Mouse (Mus musculus) brown adipose tissue, adult 24 weeks (tissue): ENCODE measurements at regions not wholly inside any gene's neighbourhood (a gene's known extent, or its start where the extent isn't known, plus 50 kb on each side); places are given as distances from the start of the nearest gene placed in this dataset.

ENCODE experiments used
- H3K27ac ChIP-seq: fragments of 200-500 bp; replicated peaks from 2 replicates; pipeline ENCODE4 v1.5.1; 2012; ENCODE audit warnings: low read depth, mild to moderate bottlenecking, low read length
- H3K4me1 ChIP-seq: fragments of 200-500 bp; 2 replicates; pipeline ENCODE4 v1.6.1; 2012; ENCODE audit warnings: low read length, mixed read lengths; ENCODE audit not compliant: control insufficient read depth, insufficient read depth, insufficient read length
- H3K4me3 ChIP-seq: fragments of 200-500 bp; 2 replicates; pipeline ENCODE4 v1.5.1; 2012; ENCODE audit warnings: low read depth, mild to moderate bottlenecking, low read length, moderate library complexity; ENCODE audit not compliant: insufficient read depth

DNA sequence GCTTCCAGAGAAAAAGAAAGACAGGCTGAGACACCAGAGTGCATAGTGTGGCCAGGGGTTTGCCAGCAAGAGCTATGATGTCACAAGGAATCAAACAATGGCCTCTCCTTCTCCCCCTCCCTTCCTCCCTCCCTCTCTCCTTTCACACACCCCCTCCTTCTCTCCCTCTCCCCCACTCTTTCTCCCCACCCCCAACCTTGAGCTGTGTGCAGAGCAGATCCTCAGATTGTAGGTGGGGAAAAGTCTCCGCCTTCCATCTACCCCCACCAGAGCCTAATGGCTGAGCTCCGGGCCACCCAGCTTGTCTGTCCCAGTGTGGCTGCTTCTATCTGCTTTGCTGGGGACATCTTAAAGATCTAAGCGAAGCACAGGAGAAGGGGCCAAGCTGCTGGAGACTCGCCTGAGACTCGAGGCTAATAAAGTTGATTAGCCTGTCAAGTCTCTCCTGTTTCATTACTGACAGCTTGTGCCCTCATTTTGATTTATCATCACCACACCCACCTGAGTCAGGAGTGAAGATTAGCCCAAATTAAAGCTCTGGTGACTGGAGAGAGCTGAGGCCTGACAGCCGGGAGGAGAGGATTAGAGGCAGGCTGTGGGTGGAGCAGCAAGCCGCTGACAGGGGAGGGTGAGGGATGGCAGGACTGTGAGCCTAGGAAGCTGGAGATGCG, 272.8 kb downstream of the Cbln1 start:
- H3K27ac ChIP-seq = no peak overlapping the region
- H3K4me3 ChIP-seq = no peak overlapping the region
- H3K4me1 ChIP-seq = no peaks in the 10 kb centered on the region

DNA sequence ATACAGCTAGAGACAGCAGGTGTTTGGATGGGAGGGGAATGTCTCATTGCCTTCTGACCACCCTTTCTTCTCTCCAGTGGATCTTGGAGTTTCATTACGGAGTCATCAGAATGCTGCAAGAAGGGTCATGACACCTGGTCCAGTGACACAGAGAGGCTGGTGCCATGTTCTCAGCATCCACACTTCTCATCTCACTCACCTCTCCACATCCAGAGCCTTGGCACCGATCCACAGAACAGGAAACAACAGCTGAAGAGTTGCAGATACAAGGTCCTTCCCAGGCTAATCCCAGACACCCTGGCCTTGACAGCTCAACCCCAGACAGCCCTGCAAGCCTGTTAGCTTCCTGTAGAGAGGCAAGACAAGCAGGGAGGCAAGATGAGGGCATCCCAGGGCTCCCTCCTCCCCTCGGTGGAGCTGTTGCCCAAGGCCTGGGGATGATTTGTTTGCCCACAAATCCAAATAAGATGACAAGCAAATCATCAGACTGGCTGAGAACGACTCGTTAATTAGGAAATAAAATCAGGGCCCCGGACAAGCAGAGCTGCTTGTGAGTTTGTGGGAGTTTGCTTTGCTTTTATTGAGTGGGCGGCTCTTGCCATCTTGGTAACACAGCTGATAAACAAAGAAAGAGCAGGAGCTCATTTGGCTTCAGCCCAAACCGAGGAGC, 274.4 kb downstream of the Cbln1 start:
- Histone ChIP-seq H3K4me3 (no peak overlapping the region), H3K4me1 (no peaks in the 10 kb centered on the region), H3K27ac (no peak overlapping the region)

DNA sequence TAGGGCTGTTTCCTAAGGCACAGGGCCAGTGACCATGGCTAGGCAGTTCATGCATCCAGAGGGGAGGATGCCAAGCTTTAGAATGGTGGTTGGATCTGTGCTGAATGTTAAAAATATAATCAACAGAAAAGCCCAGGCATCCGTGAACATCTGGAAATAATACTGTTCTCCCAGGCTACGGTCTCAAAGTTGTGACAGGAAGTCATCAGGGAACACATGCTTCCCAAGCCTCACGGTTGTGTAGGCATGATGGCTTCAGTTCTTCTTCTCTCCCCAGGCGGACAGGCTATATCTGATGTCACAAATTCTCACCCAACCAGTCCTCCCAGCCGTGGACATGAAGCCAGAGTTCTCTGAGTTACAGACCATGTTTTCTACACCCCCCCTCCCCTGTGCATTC, 275.4 kb downstream of the Cbln1 start:
- Histone ChIP-seq H3K27ac (no peak overlapping the region), H3K4me3 (no peak overlapping the region), H3K4me1 (no peaks in the 10 kb centered on the region)

DNA sequence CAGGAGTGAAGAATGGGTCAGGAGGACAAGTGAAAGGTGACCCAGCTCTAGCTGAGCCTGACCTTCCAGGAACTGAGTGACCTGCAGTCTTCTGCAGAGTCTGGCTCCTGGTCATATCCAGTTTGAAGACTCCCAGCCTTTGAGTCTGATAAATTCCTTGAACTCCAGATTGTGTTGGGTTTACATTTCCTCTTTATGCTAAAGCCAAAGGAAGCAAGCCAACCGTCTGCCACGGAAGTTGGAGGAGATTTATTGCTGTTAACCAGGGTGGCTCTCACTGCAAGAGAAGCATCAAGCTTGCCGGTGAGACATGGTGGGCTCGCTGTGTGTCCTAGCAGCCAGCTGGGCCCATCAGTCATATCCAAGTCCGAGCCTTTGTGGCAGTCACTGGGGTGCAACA, 276.4 kb downstream of the Cbln1 start:
- Histone ChIP-seq H3K27ac (no peak overlapping the region), H3K4me3 (no peak overlapping the region), H3K4me1 (no peaks in the 10 kb centered on the region)

DNA sequence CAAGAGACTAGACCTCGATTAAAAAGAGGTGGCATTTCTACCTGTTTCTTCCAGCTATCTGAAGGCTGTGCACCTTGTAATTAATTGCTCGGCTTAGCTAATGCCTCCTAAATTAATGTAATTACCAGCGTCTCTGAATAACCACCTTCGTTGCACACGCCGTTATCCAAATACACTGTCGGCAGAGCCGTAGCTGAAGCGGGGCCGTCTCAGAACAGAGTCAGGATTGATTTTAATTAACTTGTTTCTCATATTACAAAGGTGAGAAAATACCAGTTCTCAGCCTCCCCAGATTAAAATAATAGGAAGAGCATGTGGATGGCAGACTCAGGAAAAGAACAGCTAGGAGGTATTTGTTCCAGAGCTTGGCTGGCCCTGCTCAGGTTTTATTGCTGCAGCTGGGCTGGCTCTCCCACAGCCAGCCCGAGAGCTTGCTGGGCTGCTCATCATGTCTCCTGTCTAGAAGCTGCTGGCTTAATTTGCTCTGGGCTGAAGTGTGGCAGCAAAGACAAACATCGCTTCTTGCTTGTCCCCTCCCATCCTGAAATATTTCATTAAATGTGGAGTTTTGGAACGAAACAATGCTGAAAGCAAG, 282.5 kb downstream of the Cbln1 start:
- no peaks in the 10 kb centered on the region for H3K4me1 ChIP-seq
- no peak overlapping the region for H3K27ac ChIP-seq
- H3K4me3 ChIP-seq = no peak overlapping the region

DNA sequence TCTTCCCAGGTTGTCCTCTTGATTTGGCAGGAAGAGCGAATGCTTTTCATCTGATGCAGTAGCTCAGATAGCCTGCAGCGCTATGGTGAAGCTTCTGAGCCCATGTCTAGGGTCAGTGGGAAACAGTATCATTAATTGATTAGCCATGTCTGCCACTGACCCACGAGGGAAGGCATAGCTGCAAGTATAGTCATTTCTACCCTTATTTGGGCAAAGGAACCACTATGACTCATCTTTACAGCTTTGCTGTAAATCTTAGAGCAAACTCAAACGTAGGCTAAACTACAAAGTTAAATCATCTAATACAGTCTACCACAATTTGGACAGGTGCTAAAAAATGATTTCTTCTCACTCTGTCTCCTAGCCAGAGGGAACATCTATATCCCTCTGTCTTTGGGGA, 289.5 kb downstream of the Cbln1 start:
- no peak overlapping the region for H3K4me3 ChIP-seq
- H3K4me1 ChIP-seq = no peaks in the 10 kb centered on the region
- H3K27ac ChIP-seq = no peak overlapping the region

DNA sequence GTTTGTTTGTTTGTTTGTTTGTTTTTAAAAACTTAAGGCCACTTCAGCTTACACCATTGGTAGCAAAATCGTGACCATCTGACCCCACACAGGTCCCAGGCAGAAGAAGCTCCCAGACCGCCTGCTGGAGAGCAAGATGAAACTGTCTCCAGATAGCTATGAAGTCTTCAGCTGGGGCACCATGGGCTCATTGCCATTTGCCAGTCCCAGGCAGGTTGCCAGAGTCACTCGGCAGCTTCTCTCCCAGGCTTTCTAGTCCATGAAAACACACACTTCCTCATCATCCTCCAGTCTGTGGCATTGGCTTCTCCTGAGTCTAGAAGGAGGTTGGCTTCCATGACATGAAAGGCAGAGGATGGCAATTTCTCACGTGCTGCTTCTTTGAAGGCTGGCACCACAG, 293.5 kb upstream of the N4bp1 start:
- Histone ChIP-seq H3K27ac (no peak overlapping the region), H3K4me1 (no peaks in the 10 kb centered on the region), H3K4me3 (no peak overlapping the region)

DNA sequence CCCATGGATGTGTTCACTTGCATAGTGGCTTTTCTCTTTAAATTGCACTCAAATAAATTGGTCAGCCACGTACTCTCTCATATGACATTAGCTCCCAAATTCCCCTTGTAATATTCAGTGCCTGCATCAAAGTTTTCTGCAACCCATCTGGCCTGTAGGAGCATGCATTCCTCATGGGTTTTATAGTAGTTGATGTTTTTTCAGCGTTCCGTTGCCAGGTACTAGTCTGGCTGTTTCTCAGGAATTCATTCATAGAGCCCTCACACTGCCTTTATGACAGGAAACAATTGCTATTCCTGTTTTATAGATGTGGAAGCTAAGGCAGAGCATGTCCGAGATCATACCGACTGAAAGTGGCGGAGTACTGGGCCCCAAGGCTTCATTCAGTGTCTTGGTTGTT, 292.6 kb upstream of the N4bp1 start:
- no peak overlapping the region for H3K4me3 ChIP-seq
- H3K4me1 ChIP-seq = no peaks in the 10 kb centered on the region
- no peak overlapping the region for H3K27ac ChIP-seq

DNA sequence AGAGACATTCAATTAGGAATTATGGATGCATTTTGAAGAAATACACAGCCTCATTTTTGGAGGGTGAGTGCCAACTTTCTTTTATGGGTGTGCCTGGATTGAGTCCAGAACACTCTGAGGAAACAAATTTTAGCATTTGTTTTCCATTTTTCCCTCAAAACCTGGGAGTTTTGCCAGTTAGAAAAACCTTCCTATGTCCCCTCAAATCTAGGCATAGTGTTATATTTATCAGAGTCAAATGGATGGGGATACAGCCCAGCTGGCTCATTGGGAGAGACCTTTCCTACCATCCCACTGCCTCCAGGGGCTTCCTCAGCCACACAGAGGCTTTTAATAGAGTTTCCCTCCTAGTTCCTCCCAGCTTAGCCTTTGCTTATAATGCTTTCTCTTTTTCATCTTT, 290.0 kb upstream of the N4bp1 start:
- no peak overlapping the region for H3K4me3 ChIP-seq
- no peak overlapping the region for H3K27ac ChIP-seq
- no peaks in the 10 kb centered on the region for H3K4me1 ChIP-seq

DNA sequence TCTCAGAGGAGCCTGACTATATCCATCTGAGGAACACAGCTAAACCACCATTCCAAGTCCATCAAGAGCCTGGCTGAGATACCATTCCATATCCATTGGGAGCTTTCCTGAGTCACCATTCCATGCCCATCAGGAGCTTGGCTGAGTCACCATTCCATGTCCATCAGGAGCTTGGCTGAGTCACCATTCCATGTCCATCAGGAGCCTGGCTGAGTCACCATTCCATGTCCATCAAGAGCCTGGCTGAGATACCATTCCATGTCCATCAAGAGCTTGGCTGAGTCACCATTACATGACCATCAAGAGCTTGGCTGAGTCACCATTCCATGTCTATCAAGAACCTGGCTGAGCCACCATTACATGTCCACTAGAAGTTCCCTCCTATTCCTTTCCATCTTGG, 288.7 kb upstream of the N4bp1 start:
- H3K4me3 ChIP-seq = no peak overlapping the region
- no peak overlapping the region for H3K27ac ChIP-seq
- H3K4me1 ChIP-seq = no peaks in the 10 kb centered on the region

DNA sequence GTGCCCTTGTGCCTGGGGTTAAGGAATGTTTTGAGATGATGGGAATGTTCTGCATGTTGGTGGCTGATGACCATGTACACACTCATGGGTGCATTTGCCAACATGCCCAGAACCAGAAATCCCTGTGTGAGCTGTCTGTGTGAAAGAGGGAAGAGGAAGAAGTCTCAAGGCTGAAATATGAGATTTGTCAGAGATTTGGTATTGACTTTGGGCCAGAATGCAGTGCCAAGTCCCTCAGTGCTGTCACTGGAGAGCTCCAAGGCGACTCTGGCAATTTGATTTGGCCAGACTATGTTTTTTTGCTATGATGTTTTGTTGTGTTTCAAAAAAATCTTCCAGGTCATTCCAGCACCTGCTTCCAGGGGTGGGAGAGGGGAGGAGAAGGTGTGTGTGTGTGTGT, 281.7 kb upstream of the N4bp1 start:
- H3K4me3 ChIP-seq = no peak overlapping the region
- H3K4me1 ChIP-seq = no peaks in the 10 kb centered on the region
- H3K27ac ChIP-seq = no peak overlapping the region

DNA sequence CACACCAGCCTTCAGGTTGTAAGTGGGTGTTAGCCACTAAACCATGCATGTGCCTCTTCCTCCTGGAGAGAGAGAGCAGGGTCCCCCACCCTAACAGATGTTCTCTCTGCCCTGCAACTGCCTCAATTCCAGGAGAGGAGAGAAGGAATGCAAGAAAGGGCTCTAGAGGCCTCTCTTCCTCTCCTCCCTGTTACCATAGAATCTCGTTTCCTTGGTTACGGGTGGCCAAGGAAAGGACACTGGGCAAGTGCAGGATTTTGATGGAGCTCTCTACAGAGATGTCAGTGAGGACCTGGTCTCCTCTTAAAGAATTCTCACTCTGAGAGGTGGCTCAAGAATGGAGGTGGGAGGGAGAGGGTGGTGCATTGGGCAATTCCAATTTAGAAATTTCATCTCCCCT, 275.4 kb upstream of the N4bp1 start:
- Histone ChIP-seq H3K4me1 (no peaks in the 10 kb centered on the region), H3K27ac (no peak overlapping the region), H3K4me3 (no peak overlapping the region)

DNA sequence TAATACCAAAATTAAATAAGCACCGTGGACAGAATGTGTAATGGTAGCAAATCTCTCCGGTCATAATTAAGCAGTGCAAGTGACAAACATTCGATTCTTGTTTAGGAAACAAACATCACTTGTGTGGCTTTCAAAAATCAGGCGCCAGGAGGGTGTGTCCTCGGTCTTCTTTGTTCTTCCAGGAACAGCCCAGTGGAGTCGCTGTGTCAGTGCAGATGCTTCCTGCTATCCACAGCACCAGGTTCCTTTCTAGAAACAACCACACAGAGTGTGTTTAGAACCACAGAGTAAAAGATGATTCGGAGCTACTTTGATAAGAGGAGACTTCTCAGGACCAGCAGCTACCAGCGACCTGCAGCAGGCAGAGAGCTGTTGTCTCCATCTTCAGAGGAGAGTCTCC, 273.3 kb upstream of the N4bp1 start:
- Histone ChIP-seq H3K27ac (no peak overlapping the region), H3K4me1 (no peaks in the 10 kb centered on the region), H3K4me3 (no peak overlapping the region)

DNA sequence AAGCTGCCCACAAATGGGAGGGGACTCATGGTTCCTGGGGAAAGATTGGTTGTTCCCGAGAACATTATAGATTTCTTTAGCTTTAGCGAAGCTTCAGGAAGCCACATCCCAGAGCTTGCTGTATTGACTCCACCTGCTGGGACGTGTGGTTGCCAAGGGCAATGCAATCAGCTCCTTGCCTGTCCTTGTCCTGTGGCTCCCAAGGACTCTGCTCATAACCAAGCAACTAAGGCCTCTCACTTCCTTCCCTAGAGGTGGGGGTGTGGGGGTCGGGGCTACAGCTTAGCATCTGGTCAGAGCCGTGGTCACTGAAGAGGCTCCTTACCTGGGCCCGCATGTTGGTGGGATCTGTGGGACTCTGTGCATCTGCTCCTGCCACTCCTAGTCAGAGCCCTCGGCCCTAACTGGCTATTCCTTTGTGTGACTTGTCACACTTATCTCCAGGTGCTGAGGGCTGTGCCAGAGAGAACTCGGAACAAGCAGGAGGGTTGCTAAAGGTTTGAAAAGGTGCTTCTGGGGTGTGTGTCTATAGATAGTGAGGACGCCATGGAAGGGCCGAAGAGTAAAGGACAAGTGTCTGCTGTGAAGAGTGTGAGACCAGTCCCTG, 270.9 kb upstream of the N4bp1 start:
- Histone ChIP-seq H3K4me3 (no peak overlapping the region), H3K27ac (no peak overlapping the region), H3K4me1 (no peaks in the 10 kb centered on the region)

DNA sequence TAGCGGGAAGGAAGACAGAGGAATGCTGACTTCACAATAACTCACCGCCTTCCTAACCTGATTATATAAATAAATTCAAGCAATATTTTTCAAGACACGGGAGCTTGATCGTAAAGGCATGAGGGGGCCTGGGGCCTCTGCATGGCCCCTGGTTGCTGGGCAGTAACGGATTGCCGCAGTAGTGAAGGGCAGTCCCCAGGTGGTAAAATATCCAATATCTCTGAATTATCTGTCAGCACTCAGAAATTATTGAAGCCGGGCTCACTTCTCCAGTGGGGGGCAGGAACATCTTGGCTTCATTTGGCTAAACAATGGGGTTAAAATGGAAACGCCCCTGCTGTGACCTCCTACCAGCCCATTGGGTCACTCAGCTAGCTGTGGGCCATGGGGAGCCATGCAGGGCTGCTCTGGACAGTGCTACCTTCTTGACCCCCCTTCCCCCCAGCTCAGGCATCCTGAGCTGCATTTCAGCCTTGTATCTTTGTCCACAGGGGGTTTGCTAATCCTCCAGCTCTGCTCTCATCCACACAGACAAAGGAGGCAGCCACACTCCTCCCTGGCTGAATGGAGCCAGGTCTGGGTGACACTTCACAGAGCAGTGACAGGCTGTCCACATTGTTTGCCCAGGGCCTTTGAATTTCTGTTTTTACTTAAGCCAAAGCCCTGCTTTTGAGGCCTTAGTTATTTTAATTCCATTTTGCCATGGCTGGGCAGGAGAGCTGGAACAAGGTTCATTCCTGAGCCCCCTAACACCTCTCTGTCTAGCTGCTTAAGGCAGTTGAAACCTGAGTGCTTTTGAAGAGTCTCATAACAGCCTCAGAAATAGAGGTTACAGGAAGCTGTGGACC, 267.2 kb upstream of the N4bp1 start:
- Histone ChIP-seq H3K4me3 (no peak overlapping the region), H3K27ac (no peak overlapping the region), H3K4me1 (no peaks in the 10 kb centered on the region)
